Mouse (Mus musculus) T-helper 17 cell (primary cell): ENCODE results near the gene 1700037H04Rik.

ENCODE experiments used
- in situ Hi-C, 2 experiments: fragments of 300-600 bp; cut with MboI, MseI; formaldehyde crosslinking; loops; 1 replicate in 1 of 2; 2 replicates in 1 of 2; pipeline ENCODE4 v1.15.1; 2025; ENCODE audit warnings: high pct_unique_total_duplicates in 2 of 2

The 1700037H04Rik gene

DNA sequence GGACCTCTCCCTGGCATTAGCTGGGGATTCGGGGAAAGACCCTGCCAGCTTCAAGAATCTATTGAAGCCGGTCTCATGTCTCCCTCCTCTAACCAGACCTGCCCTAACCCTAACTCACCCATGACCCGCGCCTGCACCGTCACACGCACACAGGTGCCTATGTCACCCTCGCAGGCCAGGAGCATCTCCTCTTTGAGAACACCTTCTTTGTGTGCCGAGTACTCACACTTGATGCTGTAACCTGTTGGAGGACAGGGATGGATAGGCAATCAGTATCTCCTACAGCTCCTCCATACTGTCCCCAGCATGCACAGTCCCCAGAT lies 12.9 kb downstream of the 1700037H04Rik start:
- in situ Hi-C loops, result no loop called here

GRCm38 (mm10) chr2:131146193-131147042 lies 13.5 kb downstream of the 1700037H04Rik start:
- in situ Hi-C loops, result no loop called here

DNA sequence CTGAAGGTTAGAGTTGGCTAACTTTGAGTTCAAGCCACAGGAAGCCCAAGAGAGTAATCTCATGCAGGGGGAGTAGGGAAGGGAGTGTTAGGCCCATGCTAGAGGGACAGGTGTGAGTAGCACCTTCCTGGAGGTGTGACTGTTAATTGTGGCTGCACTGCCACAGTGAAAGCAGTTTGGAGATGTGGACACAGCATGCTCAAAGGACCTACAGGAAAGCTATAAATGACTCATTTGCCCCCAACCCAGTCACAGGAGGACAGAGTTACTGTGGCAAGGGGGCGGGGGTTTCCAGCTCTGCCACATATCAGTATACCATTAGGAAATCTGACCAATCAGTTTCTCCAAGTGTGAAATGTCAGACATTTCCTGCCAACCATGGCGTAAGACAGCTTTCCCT lies 14.3 kb downstream of the 1700037H04Rik start:
- in situ Hi-C loops, result no loop called here

- in situ Hi-C loops, result no loop called here
Observed at GRCm38 (mm10) chr2:131145121-131145520, 14.8 kb downstream of the 1700037H04Rik start.

- in situ Hi-C loops, result no loop called here
Observed at GRCm38 (mm10) chr2:131143007-131143780, 16.7 kb downstream of the 1700037H04Rik start.

- in situ Hi-C loops, result no loop called here
Observed at GRCm38 (mm10) chr2:131142592-131142991, 17.3 kb downstream of the 1700037H04Rik start.

DNA sequence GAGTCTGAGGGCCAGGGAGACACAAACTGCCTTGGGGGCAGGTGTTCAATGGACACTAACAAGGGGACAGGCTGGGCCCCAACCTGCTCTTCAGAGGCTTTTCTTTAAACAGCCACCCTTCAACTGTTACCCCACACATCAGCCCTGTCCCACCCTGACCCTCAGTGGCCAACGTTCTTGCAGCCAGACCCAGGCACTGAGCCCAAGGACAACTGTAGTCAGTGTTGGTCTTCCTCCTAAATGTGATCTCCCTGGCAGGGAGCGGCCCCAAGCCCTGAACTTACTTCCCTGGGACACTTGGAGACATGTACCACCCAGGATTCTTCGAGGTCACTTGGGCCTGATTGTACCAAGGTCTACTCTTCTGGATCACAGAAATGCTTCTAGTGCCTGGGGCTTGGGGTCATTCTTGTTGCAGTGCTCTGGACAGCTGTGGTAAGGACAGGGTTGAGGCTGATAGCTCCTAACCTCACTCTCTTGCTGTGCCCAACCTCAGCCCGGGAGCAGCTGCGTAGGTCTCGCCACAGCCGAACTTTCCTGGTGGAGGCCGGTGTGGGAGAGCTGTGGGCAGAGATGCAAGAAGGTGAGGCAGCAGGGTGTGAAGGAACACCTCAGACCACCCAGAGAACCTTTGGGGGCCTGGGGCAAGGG lies 18.4 kb downstream of the 1700037H04Rik start:
- in situ Hi-C loops, result no loop called here

DNA sequence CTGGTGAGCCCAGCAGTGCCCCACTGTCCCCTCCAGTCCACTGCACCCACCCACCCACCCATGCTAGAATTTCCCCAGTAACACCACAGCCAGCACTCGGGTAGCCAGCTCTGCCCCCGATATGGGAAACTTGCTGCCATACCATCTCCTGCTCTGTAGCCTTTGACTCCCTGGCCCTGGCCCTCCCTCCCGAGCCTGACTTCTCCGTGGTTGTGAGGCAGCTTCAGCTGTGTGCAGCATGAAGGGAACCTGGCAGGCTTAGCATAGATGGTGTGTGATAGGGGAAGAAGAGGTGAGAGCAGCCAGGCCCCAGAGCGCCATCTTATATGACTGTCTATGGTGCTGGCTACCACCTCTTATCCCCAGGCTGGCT lies 19.4 kb downstream of the 1700037H04Rik start:
- in situ Hi-C loops, result no loop called here

GRCm38 (mm10) chr2:131139886-131140532 lies 19.9 kb downstream of the 1700037H04Rik start:
- in situ Hi-C loops, result no loop called here

- in situ Hi-C loops, result no loop called here
Observed at GRCm38 (mm10) chr2:131139287-131139686, 20.6 kb downstream of the 1700037H04Rik start.

GRCm38 (mm10) chr2:131138760-131139159 lies 21.1 kb downstream of the 1700037H04Rik start:
- in situ Hi-C loops, result no loop called here

GRCm38 (mm10) chr2:131138296-131138695 lies 21.6 kb downstream of the 1700037H04Rik start:
- in situ Hi-C loops, result no loop called here

GRCm38 (mm10) chr2:131135521-131136139 lies 24.3 kb downstream of the 1700037H04Rik start:
- in situ Hi-C loops, result no loop called here

DNA sequence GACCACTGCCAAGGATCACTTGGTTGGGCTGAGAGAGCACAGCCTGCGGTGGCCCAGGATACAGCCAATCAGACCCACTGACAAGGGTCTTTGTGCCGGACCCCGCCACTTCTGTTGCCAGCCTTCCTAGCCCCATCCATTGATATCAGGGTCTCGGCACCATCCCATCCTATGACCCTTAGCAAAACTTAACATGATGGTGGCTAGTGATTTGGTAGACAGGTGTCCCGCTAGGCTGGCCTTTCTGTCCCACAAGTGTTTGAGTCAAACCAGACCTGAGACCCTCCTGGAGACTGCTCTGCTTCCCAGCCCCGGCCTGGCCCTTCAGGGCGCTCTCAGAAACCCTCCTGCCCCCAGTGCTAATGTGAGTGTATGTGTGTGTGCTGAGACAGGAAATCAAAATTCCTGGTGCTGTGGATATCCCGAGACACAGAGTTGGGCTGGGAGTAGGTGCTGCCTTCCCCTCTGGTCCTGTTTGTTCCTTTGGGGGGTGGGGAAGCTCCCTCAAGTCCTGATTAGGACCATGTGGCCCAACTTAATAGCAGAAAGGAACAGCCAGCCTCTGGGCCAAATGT lies 25.0 kb downstream of the 1700037H04Rik start:
- in situ Hi-C loops, result no loop called here

DNA sequence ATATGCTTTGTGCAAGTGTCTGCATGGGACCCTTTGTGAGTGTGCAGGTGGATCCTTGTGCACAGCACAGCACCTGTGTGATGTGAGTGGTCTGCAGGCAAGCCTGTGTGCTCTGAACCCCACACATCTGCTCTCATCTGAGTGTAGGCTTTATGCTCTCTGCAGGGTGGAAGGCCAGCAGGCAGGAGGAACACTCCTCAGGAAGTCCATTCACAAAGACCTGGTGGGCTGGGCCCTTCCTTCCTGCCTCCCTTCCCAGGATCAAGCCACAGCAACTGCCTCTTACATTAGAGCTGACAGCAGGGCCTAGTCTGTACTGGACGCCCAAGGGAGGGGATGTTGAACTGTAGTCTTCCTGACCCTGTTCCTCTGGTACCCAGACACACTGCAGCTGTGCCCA lies 25.5 kb downstream of the 1700037H04Rik start:
- in situ Hi-C loops, result no loop called here

DNA sequence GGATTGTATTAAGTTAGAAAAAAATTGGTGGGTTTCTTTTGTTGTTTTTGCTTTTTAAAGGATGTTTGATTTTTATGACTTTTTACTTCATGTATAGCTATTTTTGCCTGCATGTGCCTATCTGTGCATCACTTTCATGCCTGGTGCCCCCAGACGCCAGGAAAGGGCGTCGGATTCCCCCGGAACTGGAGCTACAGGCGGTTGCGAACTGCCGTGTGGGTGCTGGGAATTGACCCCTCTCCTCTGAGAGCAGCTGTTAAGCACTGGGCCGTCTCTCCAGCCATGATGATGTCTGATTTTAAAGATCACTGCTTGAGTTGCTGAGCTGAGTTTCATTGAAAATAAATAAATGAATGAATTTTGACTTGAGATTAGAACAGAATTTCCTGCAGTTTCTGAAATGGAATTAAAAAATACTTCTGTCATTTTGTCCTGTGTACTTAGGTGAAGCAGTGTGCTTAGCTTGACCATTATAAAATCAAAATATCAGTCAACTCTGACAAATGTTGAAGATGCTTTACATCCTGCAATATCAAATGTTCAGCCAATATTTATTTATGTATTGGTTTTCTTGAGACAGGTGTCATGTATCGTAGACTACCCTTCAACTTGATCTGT lies 26.8 kb downstream of the 1700037H04Rik start, which contains the start of gene Gm11037:
TSS of gene Gm11037 (plus strand) at position 568 of the 618 bp plus-strand sequence.
- in situ Hi-C loops, result no loop called here

DNA sequence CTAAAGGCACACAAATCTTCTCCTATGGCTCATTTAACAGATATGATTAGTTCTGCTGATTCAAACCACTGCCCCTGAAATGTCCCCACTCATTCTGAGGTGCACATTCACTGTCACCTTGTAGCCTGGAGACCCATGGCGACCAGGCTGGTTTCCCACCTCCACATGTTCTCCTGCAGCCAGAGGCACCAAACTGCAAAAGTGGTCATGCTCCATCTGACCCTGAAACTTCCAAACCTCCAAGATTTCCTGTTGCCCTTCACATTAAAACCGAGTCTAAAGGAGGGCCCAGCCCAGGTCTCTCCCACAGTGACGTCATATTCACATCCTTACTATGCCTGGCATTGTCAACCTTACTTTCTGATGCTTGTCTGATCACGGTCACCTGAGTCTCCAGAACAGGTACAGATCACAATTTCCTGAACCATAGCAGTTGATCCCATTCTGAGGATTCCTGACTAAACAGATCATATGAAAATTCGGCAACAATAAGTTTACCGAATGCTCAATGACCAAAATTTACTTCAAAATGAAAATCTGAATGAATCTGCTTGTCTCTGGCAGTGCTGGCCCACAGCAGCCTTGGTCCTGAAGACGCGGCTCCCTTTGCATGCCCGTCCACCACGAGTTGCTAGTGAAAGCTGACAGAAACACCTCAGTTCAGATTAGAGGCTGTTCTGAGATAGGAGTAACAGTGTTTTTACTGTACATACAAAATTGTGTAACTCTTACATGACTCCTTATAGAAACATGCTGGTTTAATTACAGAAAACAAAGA lies 27.6 kb downstream of the 1700037H04Rik start:
- in situ Hi-C loops, result no loop called here

GRCm38 (mm10) chr2:131130849-131131248 lies 29.0 kb downstream of the 1700037H04Rik start:
- in situ Hi-C loops, result no loop called here

DNA sequence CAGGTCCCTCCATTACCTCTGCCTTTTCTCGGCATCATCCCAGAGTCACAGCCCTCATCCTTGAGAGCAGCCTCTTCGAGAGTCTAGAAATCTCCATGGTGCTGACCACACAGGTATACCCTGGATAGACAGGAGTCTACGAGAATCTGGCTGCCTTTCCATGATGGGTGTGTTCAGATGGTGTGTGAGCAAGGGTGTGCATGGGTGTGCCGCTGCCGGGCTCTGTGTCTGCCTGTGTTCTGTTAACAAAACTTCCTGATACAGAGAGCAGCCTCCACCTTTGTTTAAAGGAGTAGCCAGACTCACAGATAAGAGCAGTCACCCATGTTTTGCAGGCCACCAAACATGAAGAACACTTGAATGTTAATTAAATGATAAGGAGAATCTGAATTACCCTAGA lies 30.0 kb downstream of the 1700037H04Rik start:
- in situ Hi-C loops, result no loop called here
